Mouse (Mus musculus): ENCODE measurements around the gene Actl7a. TPM values are rescaled to one million over a fixed set of nuclear protein-coding genes. Genes with fewer than 3 reads are reported as not detected.

The Actl7a gene
- polyA plus RNA-seq, 1 experiment from 2014 or later, result not detected

Other genes with a start within 250 kb of the Actl7a start
- gene Gm26657, start 3.3 kb upstream of the Actl7a start, polyA plus RNA-seq (2015; fragmentation: Nextera tagmentation; extraction: Ambion mirVana), result not detected in 2 replicates
- not detected in 2 replicates for gene Actl7b, start 2.0 kb upstream of the Actl7a start, polyA plus RNA-seq (2015; fragmentation: Nextera tagmentation; extraction: Ambion mirVana)
- gene Elp1, start 58.9 kb downstream of the Actl7a start, polyA plus RNA-seq (2015; fragmentation: Nextera tagmentation; extraction: Ambion mirVana), result 10.6 and 10.9 TPM in 2 replicates
- gene Fam206a, start 58.9 kb downstream of the Actl7a start, polyA plus RNA-seq (2015; fragmentation: Nextera tagmentation; extraction: Ambion mirVana), result 3.5 and 4.2 TPM in 2 replicates
- 8.6 and 9.9 TPM in 2 replicates for gene Ctnnal1, start 121.8 kb downstream of the Actl7a start, polyA plus RNA-seq (2015; fragmentation: Nextera tagmentation; extraction: Ambion mirVana)
- gene Tmem245, start 204.0 kb downstream of the Actl7a start, polyA plus RNA-seq (2015; fragmentation: Nextera tagmentation; extraction: Ambion mirVana), result 2.3 and 2.4 TPM in 2 replicates
- gene Frrs1l, start 247.0 kb downstream of the Actl7a start, polyA plus RNA-seq (2015; fragmentation: Nextera tagmentation; extraction: Ambion mirVana), result 0.04 TPM in 1 of 2 replicates, not detected in the other